Mouse (Mus musculus) G1E (cell line): Measurements from ENCODE around the gene Sulf2.

Source experiments
- CTCF ChIP-seq: IDR thresholded peaks from 2 replicates; pipeline ENCODE4 v1.5.1; 2012; ENCODE audit warnings: low read depth, low read length, inconsistent platforms, mixed read lengths
- GATA1 ChIP-seq: IDR thresholded peaks from 2 replicates; pipeline ENCODE4 v1.6.1; 2012; ENCODE audit warnings: borderline replicate concordance, low read length, inconsistent platforms, mixed read lengths

- TF ChIP-seq CTCF (no peak), GATA1 (no peak)
Observed at GRCm38 (mm10) chr2:166024079-166024478, 131.4 kb downstream of the Sulf2 start.
